Mouse (Mus musculus) right cerebral cortex, postnatal 25 days (tissue): Measurements from ENCODE around the gene Gm2030.
"Not testable (repeated sequence)": the region's sequence is repeated elsewhere in the genome, so short reads cannot be mapped to it uniquely, and the experiment has no call there.

Experiments used
- DNase-seq: peaks from one replicate; pipeline ENCODE4 v3.0.0; 2022

Gm2030 gene

GRCm38 (mm10) chrX:26309944-26310343 is at the start of gene Gm2030:
Gm2030 (minus strand) TSS chrX:26310044.
- not testable (repeated sequence) for DNase-seq
